Mouse (Mus musculus) bone marrow macrophage, adult 2 months (primary cell): ENCODE measurements around the gene Prickle2. TPM values are rescaled to one million over a fixed set of nuclear protein-coding genes. Genes with fewer than 3 reads are reported as not detected.

Source experiments
- H3K27ac ChIP-seq: 2 replicates; pipeline ENCODE4 v1.5.1; 2012; ENCODE audit warnings: low read depth, low read length; ENCODE audit not compliant: insufficient read depth
- H3K4me1 ChIP-seq: 2 replicates; pipeline ENCODE4 v1.6.1; 2012; ENCODE audit warnings: low read length; ENCODE audit not compliant: control insufficient read depth, insufficient read depth
- H3K4me3 ChIP-seq: 2 replicates; pipeline ENCODE4 v1.5.1; 2012; ENCODE audit warnings: mild to moderate bottlenecking, low read length, moderate library complexity; ENCODE audit not compliant: insufficient read depth
- CTCF ChIP-seq: IDR thresholded peaks from 2 replicates; pipeline ENCODE4 v1.5.1; 2012; ENCODE audit warnings: low read depth, mild to moderate bottlenecking, low read length, moderate library complexity
- POLR2A ChIP-seq: IDR thresholded peaks from 2 replicates; pipeline ENCODE4 v1.6.1; 2012; ENCODE audit warnings: mild to moderate bottlenecking, low read depth, low read length, borderline replicate concordance
- polyA plus RNA-seq: library from polyadenylated mRNA; stranded (reverse); fragments of >200 nt; gene quantifications from 2 replicates; pipeline ENCODE4 v1.2.4, GENCODE M21; 2012; ENCODE audit not compliant: missing spikeins, insufficient read depth, insufficient read length

Gene Prickle2
- polyA plus RNA-seq, 1 experiment: 1.6 TPM

DNA sequence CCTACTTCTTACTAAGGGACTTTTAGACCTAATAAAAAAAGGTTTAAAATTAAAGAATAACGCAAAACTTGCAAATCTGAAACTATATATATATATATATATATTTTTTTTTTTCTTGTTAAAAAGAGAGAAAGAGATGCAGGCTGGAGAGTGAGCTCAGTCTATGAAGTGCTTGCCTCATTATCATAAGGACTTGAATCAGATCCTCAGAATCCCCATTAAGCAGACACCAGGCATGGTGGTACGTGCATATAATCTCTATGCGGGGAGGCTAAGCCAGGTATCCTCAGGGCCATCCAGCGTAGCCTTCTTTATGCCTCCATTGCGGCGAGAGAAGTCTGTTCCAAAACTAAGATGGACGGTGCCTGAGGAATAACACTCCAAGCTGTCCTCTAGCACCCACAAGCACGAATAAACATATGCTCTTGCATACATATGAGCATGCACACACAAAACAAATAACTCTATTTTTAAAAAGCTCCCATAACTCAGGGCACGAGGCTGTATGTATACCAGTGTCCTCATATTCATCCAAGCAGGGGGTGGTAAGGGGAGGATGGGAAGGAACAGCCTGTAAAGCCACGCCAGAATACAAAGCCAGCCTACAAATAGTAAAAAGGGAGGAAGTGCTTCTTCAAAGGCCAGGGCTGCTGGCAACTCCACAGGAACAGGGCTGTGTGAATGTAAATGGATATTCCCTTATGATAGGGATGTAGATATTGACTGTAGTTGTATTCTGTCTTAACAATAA is 358.5 kb downstream of the Prickle2 start:
- Histone ChIP-seq H3K4me3 (no peak overlapping the region), H3K27ac (no peak overlapping the region), H3K4me1 (no peaks in the 10 kb centered on the region)
- TF ChIP-seq POLR2A (no peak), CTCF (no peak)

- no peak overlapping the region for H3K4me3 ChIP-seq
- no peak overlapping the region for H3K27ac ChIP-seq
- no peak for TF ChIP-seq CTCF
- TF ChIP-seq POLR2A: no peak
- no peaks in the 10 kb centered on the region for H3K4me1 ChIP-seq
These were observed 359.2 kb downstream of the Prickle2 start for GRCm38 (mm10) chr6:92346729-92347128.

GRCm38 (mm10) chr6:92345151-92345550 is 360.8 kb downstream of the Prickle2 start:
- H3K4me3 ChIP-seq: no peak overlapping the region
- TF ChIP-seq POLR2A: no peak
- no peak for TF ChIP-seq CTCF
- no peak overlapping the region for H3K27ac ChIP-seq
- no peaks in the 10 kb centered on the region for H3K4me1 ChIP-seq

- TF ChIP-seq POLR2A (no peak), CTCF (no peak)
- H3K4me3 ChIP-seq: no peak overlapping the region
- H3K27ac ChIP-seq: no peak overlapping the region
- no peaks in the 10 kb centered on the region for H3K4me1 ChIP-seq
These were observed 361.4 kb downstream of the Prickle2 start for GRCm38 (mm10) chr6:92344588-92344987.

Other genes with a start within 250 kb of the Prickle2 start
- gene A730049H05Rik, start 110.3 kb upstream of the Prickle2 start, polyA plus RNA-seq: not detected in 2 replicates
- not detected in 2 replicates for gene Gm15737, start 163.2 kb upstream of the Prickle2 start, polyA plus RNA-seq
- gene Adamts9, start 237.3 kb upstream of the Prickle2 start, polyA plus RNA-seq: not detected in 2 replicates